Mouse (Mus musculus): ENCODE results near the gene Sdccag8. TPM values are rescaled to one million over a fixed set of nuclear protein-coding genes. Genes with fewer than 3 reads are reported as not detected.

Sdccag8 gene
- total RNA-seq, 2 experiments from 2014 or later, result 3.1 to 4.1 TPM

DNA sequence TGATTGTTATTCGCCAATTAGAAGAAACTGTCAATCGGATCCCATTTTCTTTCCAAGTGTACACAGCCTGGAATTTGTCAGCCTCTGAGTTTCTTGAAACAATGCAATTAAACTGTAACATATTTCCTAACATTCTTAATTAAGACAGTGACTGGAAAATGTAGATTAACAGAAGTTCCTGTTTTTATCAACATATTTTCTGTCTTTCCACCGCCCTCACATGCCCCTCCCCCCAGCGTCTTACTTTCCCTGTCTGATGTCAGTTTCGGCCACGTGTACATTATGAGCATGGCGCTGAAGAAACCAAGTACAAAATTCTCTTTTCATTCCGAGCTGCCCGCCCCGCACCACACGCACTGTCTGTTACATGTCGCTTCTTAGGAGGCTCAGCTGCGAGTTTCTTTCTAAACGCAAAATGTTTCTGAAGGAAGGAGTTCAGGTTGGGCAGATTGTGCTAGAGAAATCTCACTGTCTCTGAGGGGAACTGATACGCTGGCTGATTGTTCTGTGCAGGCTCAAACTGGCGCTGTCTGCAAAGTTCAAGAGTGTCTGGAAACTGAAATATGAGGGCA, 182.3 kb downstream of the Sdccag8 start:
- DNase-seq, result no peak
- intact Hi-C loops (cut with DNase I; ENCODE audit: low total_unique reads), result loop anchor here (10.0 kb wide), 1 partner anchor 178 kb away; no protein-coding TSS in a partner anchor

- intact Hi-C loops (cut with DNase I; ENCODE audit: low total_unique reads), result loop anchor here (10.0 kb wide), 1 partner anchor 178 kb away; no protein-coding TSS in a partner anchor
- no peak for DNase-seq
Measured at GRCm38 (mm10) chr1:176997254-176997653, 182.8 kb downstream of the Sdccag8 start.

DNA sequence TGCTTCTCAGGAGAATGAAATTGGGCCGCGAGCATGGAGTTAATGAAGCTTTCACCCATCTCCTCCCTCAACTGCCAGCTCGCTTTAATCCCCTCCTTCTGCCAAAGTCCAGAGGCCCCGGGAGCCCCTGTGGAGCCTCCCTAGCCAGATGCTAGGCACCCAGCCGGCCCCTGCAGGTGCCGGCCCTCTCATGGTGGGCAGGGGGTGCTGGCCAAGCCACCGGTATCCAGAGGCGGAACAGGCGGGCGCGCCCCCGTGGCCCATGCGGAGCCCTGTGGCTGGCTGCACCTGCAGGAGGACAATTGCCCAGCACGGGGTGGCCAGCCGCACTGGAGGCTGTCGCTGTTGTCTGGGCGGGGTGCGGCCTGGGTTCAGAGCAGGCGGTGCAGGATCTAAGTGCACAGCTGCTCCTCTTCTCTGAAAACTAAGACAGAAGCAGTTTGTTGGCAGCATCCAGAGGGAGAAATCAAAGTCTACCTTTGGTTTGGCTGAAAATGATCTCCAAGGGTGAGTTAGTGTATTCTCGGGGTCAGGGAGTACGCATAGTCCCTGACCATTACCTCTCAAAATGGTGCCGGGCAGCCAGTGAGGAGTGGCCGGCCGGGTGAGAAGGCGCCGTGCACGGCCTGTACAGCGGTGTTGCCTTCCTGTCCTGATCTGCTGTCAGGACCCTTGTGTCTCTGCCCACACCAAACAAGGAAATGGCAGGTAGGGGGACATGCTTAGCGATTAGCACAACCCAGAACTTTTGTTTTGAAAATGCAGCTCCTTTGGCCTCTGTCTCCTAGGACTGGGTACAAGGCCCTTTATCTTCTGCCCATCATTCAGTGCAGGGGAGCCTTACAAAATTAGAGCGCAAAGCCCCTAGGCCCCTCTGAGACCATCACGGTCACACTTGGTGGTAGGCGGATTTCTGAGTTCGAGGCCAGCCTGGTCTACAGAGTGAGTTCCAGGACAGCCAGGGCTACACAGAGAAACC, 183.5 kb downstream of the Sdccag8 start:
- intact Hi-C loops (cut with DNase I; ENCODE audit: low total_unique reads), result loop anchor here (10.0 kb wide), 1 partner anchor 177 kb away; no protein-coding TSS in a partner anchor
- DNase-seq, result peak; percentile 25

DNA sequence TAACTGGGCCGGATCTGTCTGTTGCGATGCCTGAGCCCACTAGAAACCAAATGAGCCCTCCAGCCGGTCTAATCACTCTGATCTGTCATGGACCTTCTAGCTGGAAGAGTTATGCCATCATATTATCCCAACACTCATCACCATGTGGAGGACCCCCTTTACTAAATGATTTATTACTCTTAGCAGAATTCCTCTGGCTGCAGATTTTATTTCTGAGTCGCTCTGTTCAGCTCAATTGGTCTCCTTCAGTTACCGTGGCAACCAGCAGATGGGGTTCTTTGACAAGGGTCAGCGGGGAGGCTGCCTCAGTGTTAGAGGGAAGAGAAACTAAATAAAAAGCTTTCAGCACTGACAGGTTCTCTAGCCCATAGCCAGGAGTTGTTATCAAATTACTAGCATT, 184.6 kb downstream of the Sdccag8 start:
- no peak for DNase-seq
- intact Hi-C loops (cut with DNase I; ENCODE audit: low total_unique reads), result loop anchor here (10.0 kb wide), 1 partner anchor 176 kb away; no protein-coding TSS in a partner anchor

DNA sequence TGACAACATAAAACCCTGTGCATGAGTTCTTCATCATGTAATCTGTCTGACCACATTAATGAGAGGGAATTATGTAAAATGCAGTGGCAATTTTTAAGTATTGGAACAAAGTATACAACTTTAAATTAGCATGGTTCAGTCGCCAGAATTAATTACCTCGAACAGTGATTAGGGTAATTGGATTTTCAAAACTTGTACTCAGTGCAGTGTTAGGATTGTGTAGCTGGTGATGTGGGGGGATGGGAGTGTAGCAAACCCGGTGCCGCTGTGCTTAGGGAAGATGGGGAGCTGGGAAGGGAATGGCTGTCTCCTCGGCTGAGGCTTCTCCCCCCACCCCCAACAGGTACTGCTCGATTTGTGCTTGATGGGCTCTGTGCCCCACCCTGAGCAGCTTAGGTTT, 188.5 kb downstream of the Sdccag8 start:
- intact Hi-C loops (cut with DNase I; ENCODE audit: low total_unique reads), result no loop called here
- no peak for DNase-seq

GRCm38 (mm10) chr1:177004041-177004741, 189.7 kb downstream of the Sdccag8 start:
- no peak for DNase-seq
- intact Hi-C loops (cut with DNase I; ENCODE audit: low total_unique reads), result no loop called here

GRCm38 (mm10) chr1:177007405-177007804, 192.9 kb downstream of the Sdccag8 start:
- intact Hi-C loops (cut with DNase I; ENCODE audit: low total_unique reads), result no loop called here
- no peak for DNase-seq

- intact Hi-C loops (cut with DNase I; ENCODE audit: low total_unique reads), result no loop called here
- peak; percentile 49 for DNase-seq
Measured at GRCm38 (mm10) chr1:177008777-177009176, 194.3 kb downstream of the Sdccag8 start.

DNA sequence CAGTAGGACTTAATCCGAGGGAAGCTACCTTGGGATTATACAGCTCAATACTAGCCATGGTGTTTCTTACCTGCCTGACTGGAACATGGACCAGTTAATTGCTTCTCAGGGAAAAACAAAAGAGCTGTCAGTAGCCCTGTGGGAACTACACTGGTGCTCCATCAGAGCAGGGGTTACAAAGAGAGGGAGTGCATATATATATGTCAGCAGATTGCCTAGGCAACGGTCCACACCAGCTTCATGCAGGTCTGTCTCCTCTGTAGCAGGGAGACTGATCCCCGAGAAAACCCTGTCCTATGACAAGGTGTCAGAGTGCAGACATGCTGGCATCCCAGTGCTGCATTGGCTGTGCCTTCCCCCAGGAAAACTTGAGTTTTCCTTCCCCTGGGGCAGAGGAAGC, 195.6 kb downstream of the Sdccag8 start:
- DNase-seq, result no peak
- intact Hi-C loops (cut with DNase I; ENCODE audit: low total_unique reads), result no loop called here

DNA sequence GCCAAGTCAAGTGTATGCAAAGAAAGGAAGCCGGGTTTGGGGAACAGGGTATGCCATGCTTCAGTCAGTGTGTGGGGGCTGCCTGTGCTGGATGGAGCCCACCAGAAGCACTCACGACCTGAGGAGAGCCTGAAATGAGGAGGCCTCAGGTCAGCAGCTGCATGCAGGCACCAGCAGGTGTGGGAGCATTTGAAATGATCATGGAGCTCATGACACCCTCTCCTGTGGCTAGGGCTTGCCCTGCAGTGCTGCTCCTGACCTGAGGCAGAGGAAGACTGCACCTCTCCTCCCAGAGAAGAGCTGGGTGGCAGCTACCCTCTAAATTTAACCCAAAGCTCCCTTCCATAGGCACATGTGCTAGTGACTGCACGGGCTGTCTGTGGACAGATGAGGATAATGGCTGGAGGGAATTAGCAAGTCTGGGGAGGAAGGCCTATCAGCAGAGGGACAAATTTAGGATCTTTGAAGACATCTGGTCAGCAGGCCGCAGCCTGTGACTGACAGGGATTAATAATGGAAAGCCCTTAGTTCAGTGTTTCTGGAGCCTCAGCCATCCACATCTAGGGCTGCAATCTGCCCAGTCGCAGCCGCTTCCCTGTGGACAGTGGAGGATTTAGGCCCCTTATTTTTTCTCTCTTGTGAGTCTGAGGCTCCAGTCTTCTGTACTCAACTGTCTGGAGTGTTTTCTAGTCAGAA, 196.3 kb downstream of the Sdccag8 start:
- intact Hi-C loops (cut with DNase I; ENCODE audit: low total_unique reads), result no loop called here
- no peak for DNase-seq

- intact Hi-C loops (cut with DNase I; ENCODE audit: low total_unique reads), result no loop called here
- peak; percentile 48 for DNase-seq
Measured at GRCm38 (mm10) chr1:177011688-177012087, 197.2 kb downstream of the Sdccag8 start.

DNA sequence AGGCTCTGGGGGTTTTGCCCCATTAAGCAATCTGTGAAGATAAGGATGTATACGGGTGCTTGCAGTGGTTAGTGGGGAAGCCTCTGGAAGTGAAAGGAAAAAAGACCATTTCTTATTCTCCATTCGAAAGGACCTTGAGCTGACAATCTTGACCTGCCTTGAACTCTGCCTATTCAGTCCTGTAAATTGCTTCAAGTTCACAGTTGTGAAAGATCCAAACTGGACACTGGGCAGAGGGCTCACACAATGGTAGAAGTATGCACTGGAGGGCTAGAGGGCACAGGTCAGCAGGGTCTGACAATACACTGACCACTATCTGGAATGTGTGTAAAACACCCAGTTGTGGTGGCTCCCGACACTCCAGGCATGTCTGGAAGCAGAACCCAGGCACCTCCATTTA, 198.3 kb downstream of the Sdccag8 start:
- no peak for DNase-seq
- intact Hi-C loops (cut with DNase I; ENCODE audit: low total_unique reads), result no loop called here

DNA sequence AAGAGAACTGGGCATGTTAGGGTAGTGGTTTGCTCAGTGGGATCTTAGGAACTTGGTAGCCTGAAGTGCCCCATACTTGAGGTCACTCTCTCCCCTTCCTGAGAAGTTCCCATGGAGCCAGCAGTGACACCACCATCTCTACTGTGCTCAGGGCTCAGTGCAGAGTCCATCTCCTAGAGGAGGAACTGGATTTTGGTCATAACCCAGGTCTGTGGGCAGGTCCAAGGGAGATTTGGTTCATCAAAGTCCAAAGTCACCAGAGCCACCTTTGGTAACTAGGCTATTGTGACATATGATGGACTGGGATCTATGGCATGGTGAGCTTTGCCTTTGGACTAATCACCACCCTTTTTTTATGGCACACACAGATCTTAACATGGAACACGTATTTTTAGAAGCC, 198.9 kb downstream of the Sdccag8 start:
- intact Hi-C loops (cut with DNase I; ENCODE audit: low total_unique reads), result no loop called here
- DNase-seq, result no peak

- intact Hi-C loops (cut with DNase I; ENCODE audit: low total_unique reads), result no loop called here
- DNase-seq, result peak; percentile 22
Measured at GRCm38 (mm10) chr1:177013776-177014175, 199.3 kb downstream of the Sdccag8 start.

DNA sequence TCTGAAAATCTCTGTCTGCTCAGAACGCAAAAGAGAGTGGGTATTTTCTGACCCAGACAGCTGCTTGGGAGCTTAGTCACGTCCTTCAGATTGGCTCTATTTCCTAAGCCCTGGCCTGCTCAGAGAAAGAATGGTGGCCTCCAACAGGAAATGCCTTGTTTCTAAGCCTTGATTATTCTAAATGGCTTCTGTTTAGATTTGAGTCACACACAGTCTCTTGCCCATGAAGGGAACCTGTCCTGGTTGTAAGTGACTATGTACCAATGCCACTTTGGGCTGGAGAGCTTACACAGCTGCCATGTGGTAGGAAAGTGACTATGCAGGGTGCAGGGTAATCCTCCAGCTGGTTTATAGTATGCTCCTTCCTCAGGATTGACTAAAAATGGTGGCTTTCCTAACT, 199.9 kb downstream of the Sdccag8 start:
- no peak for DNase-seq
- intact Hi-C loops (cut with DNase I; ENCODE audit: low total_unique reads), result no loop called here

DNA sequence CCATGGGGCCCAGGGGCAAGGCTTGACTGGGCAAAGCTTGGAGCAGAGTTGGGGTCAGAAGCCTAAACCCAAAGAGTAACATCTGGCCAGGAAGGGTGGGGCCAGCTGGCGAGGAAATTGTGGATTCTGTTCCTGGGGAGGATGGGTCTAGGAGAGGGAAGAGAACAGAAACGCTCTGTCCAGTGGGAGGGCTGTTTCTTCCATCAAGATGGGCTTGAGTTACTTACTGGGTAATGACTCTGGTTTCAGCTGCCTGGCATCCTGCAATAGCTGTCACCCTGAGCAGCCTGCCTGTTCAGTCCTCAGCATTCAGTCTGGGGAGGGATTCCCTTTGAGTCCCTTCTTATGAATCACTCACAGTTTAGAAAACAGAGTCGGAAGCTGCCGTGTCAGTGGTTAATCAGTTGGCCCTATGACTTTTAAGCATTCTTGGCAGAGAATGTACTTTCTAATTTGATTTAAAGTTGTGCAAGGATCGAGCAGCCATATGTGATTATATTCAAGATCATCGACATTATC, 200.5 kb downstream of the Sdccag8 start:
- DNase-seq, result peak; percentile 24
- intact Hi-C loops (cut with DNase I; ENCODE audit: low total_unique reads), result no loop called here

GRCm38 (mm10) chr1:177015917-177016316, 201.5 kb downstream of the Sdccag8 start:
- intact Hi-C loops (cut with DNase I; ENCODE audit: low total_unique reads), result no loop called here
- no peak for DNase-seq

DNA sequence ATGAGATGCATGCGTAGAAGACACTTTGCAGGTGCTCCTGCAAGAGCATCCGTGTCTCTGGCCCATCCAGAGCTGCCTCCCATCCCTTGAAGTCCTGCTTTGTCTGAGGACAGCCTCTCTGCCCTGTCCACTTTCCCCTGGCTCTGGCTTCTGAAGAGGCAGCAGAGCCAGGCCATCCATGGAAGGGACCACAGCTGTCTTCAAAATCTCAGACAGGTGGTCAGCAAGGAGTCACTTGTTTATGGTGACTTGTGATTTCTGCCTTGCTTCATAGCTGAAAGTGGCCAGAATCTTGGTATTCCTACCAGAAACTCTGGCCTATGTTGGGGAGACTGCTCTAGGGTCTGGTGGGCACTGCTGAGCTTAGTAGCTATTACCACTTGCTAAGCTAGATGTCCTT, 202.3 kb downstream of the Sdccag8 start:
- intact Hi-C loops (cut with DNase I; ENCODE audit: low total_unique reads), result no loop called here
- DNase-seq, result no peak

DNA sequence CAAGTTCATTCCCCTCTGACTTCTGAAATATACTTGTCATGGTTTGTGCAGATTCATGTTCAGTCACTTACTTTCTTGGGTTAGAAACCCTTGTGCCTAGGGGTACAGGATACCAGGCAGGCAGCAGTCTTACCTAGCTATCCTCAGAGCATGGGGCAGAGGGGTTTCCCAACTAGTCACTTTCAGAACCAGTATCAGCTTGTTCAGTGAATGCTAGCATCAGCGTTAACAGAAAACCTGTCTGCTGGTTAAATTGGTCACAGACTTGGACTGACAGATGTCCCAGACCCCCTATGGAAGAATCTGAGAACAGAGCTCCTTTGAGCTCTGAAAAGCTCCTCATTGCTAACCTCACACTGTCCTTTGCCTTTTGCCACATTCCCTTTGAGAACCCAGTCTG, 204.3 kb downstream of the Sdccag8 start:
- no peak for DNase-seq
- intact Hi-C loops (cut with DNase I; ENCODE audit: low total_unique reads), result no loop called here

Data from gastrocnemius, postnatal 14 days (tissue).